ENCODE assay signal across 11 mouse cellular contexts in genomic region chr9:67001506-67001905, GRCm38 (mm10). TPM values are rescaled to one million over a fixed set of nuclear protein-coding genes. Genes with fewer than 3 reads are reported as not detected.
DNase-seq lines count a peak whose midpoint lies in the region; ATAC-seq and TF ChIP-seq lines count a peak whose summit lies in the region.
"Had no signal": no experiment of that assay in that cellular context is flagged by ENCODE, and none has a peak within 500 bp of the region (broad histone marks: within the 10 kb centered on the region; RNA-seq: fewer than 3 reads in every experiment).

No protein-coding gene starts in this region.

- intact Hi-C loops in left cerebral cortex, postnatal 25 days (cut with DNase I) = loop anchor here (1.0 to 5.0 kb wide), 2 partner anchors 43 to 211 kb away; no protein-coding TSS in a partner anchor

- no peaks in the 10 kb centered on the region for H3K27me3 ChIP-seq in heart, embryonic 13.5 days (replicated peaks)
- H3K27me3 ChIP-seq in liver, embryonic 11.5 days (replicated peaks; ENCODE audit: control insufficient read depth, insufficient read depth, low read length) = no peaks in the 10 kb centered on the region
- H3K27me3 ChIP-seq in stomach, embryonic 16.5 days (ENCODE audit: control insufficient read depth, insufficient read depth, low read length) = no peaks in the 10 kb centered on the region
- H3K27me3 ChIP-seq: forebrain, embryonic 12.5 days; limb, embryonic 12.5 days had no signal

- peaks cover 17% of the 10 kb centered on the region for H3K4me1 ChIP-seq in heart, embryonic 13.5 days
- H3K4me1 ChIP-seq in liver, embryonic 11.5 days (replicated peaks; ENCODE audit: control insufficient read depth, insufficient read depth, low read length) = peaks cover 4% of the 10 kb centered on the region; the same call in 1 of the 2 replicates
- H3K4me1 ChIP-seq in embryonic fibroblast, embryonic 13.5 days (ENCODE audit: control insufficient read depth, insufficient read depth, low read length) = peaks cover 13% of the 10 kb centered on the region; the same call in 1 of the 2 replicates
- no peaks in the 10 kb centered on the region for H3K4me1 ChIP-seq in stomach, embryonic 16.5 days (ENCODE audit: control insufficient read depth, insufficient read depth, low read length)
- H3K4me1 ChIP-seq: forebrain, embryonic 12.5 days had no signal

- no peak overlapping the region for H3K4me3 ChIP-seq in heart, embryonic 13.5 days
- H3K4me3 ChIP-seq in liver, embryonic 11.5 days (ENCODE audit: low read depth, low read length) = no peak overlapping the region
- H3K4me3 ChIP-seq in embryonic fibroblast, embryonic 13.5 days (ENCODE audit: insufficient read depth, low read length) = no peak overlapping the region
- H3K4me3 ChIP-seq in stomach, embryonic 16.5 days (replicated peaks; ENCODE audit: low read length) = no peak overlapping the region
- H3K4me3 ChIP-seq: forebrain, embryonic 12.5 days; limb, embryonic 12.5 days had no signal

- TF ChIP-seq CTCF in embryonic fibroblast, embryonic 13.5 days (IDR thresholded peaks at IDR 0.05; ENCODE audit: borderline replicate concordance, insufficient read depth, low read length) = no peak

- ATAC-seq in heart, embryonic 13.5 days (ENCODE audit: extremely low read depth, insufficient number of reproducible peaks, low FRiP score, low TSS enrichment) = no peak
- peak; percentile 29; the same call in 1 of the 2 replicates for ATAC-seq in liver, embryonic 11.5 days (replicated peaks; ENCODE audit: low FRiP score)
- ATAC-seq in stomach, embryonic 16.5 days (ENCODE audit: insufficient read depth, low FRiP score) = 0 out of 2 replicates have a peak, but pooled peaks have one; percentile 5

- peak overlapping the region; percentile 61 for H3K27ac ChIP-seq in heart, embryonic 13.5 days (replicated peaks)
- H3K27ac ChIP-seq in liver, embryonic 11.5 days (ENCODE audit: low read depth, low read length) = 0 out of 2 replicates have a peak overlapping the region, but pooled peaks have one; percentile 25
- 0 out of 2 replicates have a peak overlapping the region, but pooled peaks have one; percentile 0 for H3K27ac ChIP-seq in embryonic fibroblast, embryonic 13.5 days (ENCODE audit: insufficient read depth, low read length)
- H3K27ac ChIP-seq in stomach, embryonic 16.5 days (ENCODE audit: low read length) = no peak overlapping the region
- H3K27ac ChIP-seq: forebrain, embryonic 12.5 days; limb, embryonic 12.5 days had no signal

- H3K9me3 ChIP-seq in heart, embryonic 13.5 days = no peaks in the 10 kb centered on the region
- no peaks in the 10 kb centered on the region for H3K9me3 ChIP-seq in liver, embryonic 11.5 days (ENCODE audit: control insufficient read depth, low read length)
- no peaks in the 10 kb centered on the region for H3K9me3 ChIP-seq in stomach, embryonic 16.5 days (replicated peaks; ENCODE audit: control insufficient read depth, low read length)
- H3K9me3 ChIP-seq: forebrain, embryonic 12.5 days; limb, embryonic 12.5 days had no signal

- H3K4me2 ChIP-seq in heart, embryonic 13.5 days = no peak overlapping the region
- no peak overlapping the region for H3K4me2 ChIP-seq in liver, embryonic 11.5 days
- no peak overlapping the region for H3K4me2 ChIP-seq in stomach, embryonic 16.5 days (ENCODE audit: low read depth, low read length)
- H3K4me2 ChIP-seq: forebrain, embryonic 12.5 days; limb, embryonic 12.5 days; lung, embryonic 14.5 days had no signal

- no peaks in the 10 kb centered on the region for H3K36me3 ChIP-seq in heart, embryonic 13.5 days
- no peaks in the 10 kb centered on the region for H3K36me3 ChIP-seq in liver, embryonic 11.5 days (ENCODE audit: control insufficient read depth, insufficient read depth, low read length)
- no peaks in the 10 kb centered on the region for H3K36me3 ChIP-seq in stomach, embryonic 16.5 days (ENCODE audit: control insufficient read depth, insufficient read depth, low read length)
- H3K36me3 ChIP-seq: forebrain, embryonic 12.5 days; limb, embryonic 12.5 days had no signal

- no peak for TF ChIP-seq POLR2A in embryonic fibroblast, embryonic 13.5 days (IDR thresholded peaks at IDR 0.05; ENCODE audit: low read depth, low read length)

- H3K9ac ChIP-seq in heart, embryonic 13.5 days = peak overlapping the region; percentile 44; the same call in 1 of the 2 replicates
- H3K9ac ChIP-seq in liver, embryonic 11.5 days (ENCODE audit: low read depth, low read length) = no peak overlapping the region
- no peak overlapping the region for H3K9ac ChIP-seq in stomach, embryonic 16.5 days (ENCODE audit: low read length)
- H3K9ac ChIP-seq: forebrain, embryonic 12.5 days; limb, embryonic 12.5 days; lung, embryonic 14.5 days had no signal

- WGBS in heart, embryonic 13.5 days = 64% methylated on average over 4 of the region's 4 CpGs
- WGBS in liver, embryonic 11.5 days = 74% methylated on average over 4 of the region's 4 CpGs
- 73% methylated on average over 4 of the region's 4 CpGs for WGBS in stomach, embryonic 16.5 days

- no peak for DNase-seq in heart, adult 11 months
- DNase-seq in liver, embryonic 11.5 days (ENCODE audit: low spot score) = no peak
- DNase-seq in liver = no peak
- no peak for DNase-seq in left cerebral cortex, postnatal 25 days (ENCODE audit: low spot score in 2 of 2)
- no peak for DNase-seq in urinary bladder, postnatal 25 days (ENCODE audit: low spot score)

RNA-seq across cellular contexts. Expression of gene Lactb, which starts 26.2 kb away (rescaled TPM):
- polyA plus RNA-seq in heart, embryonic 13.5 days (2015; fragmentation: Nextera tagmentation; extraction: Ambion mirVana) = 6.2 and 7.0 TPM in 2 replicates
- 11.6 and 12.7 TPM in 2 replicates for polyA plus RNA-seq in liver, embryonic 11.5 days (2014; fragmentation: Nextera tagmentation; extraction: Ambion mirVana)
- polyA plus RNA-seq in embryonic fibroblast, embryonic 13.5 days (2011; ENCODE audit: insufficient read length, low read depth, missing spikeins) = 15.4 and 21.9 TPM in 2 replicates
- 6.2 and 7.8 TPM in 2 replicates for polyA plus RNA-seq in stomach, embryonic 16.5 days (2015; fragmentation: Nextera tagmentation; extraction: Ambion mirVana)
- total RNA-seq in left cerebral cortex, postnatal 25 days (2021) = 10 to 100 TPM; 18.7 to 20.5 TPM

RNA-seq across cellular contexts. Expression of gene Tpm1, which starts 47.7 kb away (rescaled TPM):
- polyA plus RNA-seq in heart, embryonic 13.5 days (2015; fragmentation: Nextera tagmentation; extraction: Ambion mirVana) = 3,954 and 4,354 TPM in 2 replicates
- 378 and 420 TPM in 2 replicates for polyA plus RNA-seq in liver, embryonic 11.5 days (2014; fragmentation: Nextera tagmentation; extraction: Ambion mirVana)
- 2,470 and 3,105 TPM in 2 replicates for polyA plus RNA-seq in embryonic fibroblast, embryonic 13.5 days (2011; ENCODE audit: insufficient read length, low read depth, missing spikeins)
- polyA plus RNA-seq in stomach, embryonic 16.5 days (2015; fragmentation: Nextera tagmentation; extraction: Ambion mirVana) = 1,286 and 1,473 TPM in 2 replicates
- 100 to 1,000 TPM; 228 to 236 TPM for total RNA-seq in left cerebral cortex, postnatal 25 days (2021)

RNA-seq across cellular contexts. Expression of gene Rps27l, which starts 55.6 kb away (rescaled TPM):
- polyA plus RNA-seq in heart, embryonic 13.5 days (2015; fragmentation: Nextera tagmentation; extraction: Ambion mirVana) = 523 and 569 TPM in 2 replicates
- 1,011 and 1,028 TPM in 2 replicates for polyA plus RNA-seq in liver, embryonic 11.5 days (2014; fragmentation: Nextera tagmentation; extraction: Ambion mirVana)
- 664 and 850 TPM in 2 replicates for polyA plus RNA-seq in embryonic fibroblast, embryonic 13.5 days (2011; ENCODE audit: insufficient read length, low read depth, missing spikeins)
- 713 and 839 TPM in 2 replicates for polyA plus RNA-seq in stomach, embryonic 16.5 days (2015; fragmentation: Nextera tagmentation; extraction: Ambion mirVana)
- 10 to 100 TPM; 34.0 to 34.9 TPM for total RNA-seq in left cerebral cortex, postnatal 25 days (2021)
